Mouse (Mus musculus) sigmoid colon, adult 10 weeks (tissue): Measurements from ENCODE around the gene Tmem174. TPM values are rescaled to one million over a fixed set of nuclear protein-coding genes. Genes with fewer than 3 reads are reported as not detected.

Experiments
- polyA plus RNA-seq: library from polyadenylated mRNA; stranded (reverse); fragments of 350-450 nt; fragmentation: Illumina TruSeq; extraction: RNeasy Lipid Tissue Mini Kit (QIAGEN cat#74804); gene quantifications from one replicate; pipeline ENCODE4 v1.2.3, GENCODE M21; 2014; ENCODE audit warnings: low read depth, low replicate concordance

The Tmem174 gene
- 4.1 TPM for polyA plus RNA-seq

GRCm38 (mm10) chr13:98637145-98637544 is at the start of gene Tmem174:
Gene Tmem174 (minus strand): TSS chr13:98637410.

Other genes with a start within 250 kb of the Tmem174 start
- gene Gm10320, start 145.4 kb downstream of the Tmem174 start, polyA plus RNA-seq: not detected
- gene Tmem171, start 57.4 kb upstream of the Tmem174 start, polyA plus RNA-seq: 46.7 TPM
- 323 TPM for gene Fcho2, start 178.0 kb upstream of the Tmem174 start, polyA plus RNA-seq